Mouse (Mus musculus): ENCODE measurements around the gene Atp5g2. TPM values are rescaled to one million over a fixed set of nuclear protein-coding genes. Genes with fewer than 3 reads are reported as not detected.

Gene Atp5g2
- polyA plus RNA-seq (2014; fragmentation: Illumina TruSeq; extraction: RNeasy Lipid Tissue Mini Kit (QIAGEN cat#74804); ENCODE audit: low read depth, low replicate concordance) = 807 TPM

DNA sequence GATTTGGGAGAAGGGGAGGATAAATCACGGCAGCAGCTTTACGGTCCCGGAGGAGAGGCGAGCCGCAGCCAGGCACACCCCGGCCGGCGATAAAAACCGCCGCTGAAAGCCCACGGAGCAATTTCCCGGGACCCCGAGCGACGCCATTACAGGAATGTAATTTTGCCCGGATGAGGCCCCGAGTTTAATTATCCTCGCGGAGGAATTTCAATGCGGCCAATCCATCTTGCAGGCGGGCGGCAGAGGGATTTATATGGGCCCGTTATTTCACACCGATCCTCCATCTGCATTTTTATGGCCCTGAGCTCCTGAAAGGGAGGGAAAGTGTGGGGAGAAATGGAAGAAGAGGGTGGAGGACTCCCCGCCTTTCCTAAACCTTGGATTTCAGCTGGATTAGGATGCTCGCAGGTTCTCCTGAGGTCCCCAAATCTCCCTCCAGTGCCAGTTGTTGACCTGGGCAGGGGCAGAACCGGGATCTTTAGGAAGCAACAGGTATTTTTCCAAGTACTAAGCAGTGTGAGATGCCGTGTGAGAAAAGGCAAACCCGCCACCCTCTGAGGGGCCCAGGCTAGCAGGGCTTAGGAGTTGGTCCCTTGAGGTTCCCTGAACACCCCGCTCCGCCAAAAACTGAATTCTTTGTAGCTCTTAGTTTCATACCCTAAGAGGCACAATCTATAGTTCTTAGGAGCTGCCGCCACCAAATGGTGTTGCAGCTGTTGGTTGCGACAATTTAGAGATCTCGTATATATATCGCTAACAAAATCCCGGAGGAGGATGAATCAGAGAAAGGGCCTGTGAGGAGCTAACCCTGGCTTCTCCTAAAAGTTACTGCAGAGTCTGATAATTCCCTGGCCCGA, at the start of gene Atp5g2:
Gene Atp5g2, minus strand, starts transcription at position 138 of the 857 bp plus-strand sequence.

DNA sequence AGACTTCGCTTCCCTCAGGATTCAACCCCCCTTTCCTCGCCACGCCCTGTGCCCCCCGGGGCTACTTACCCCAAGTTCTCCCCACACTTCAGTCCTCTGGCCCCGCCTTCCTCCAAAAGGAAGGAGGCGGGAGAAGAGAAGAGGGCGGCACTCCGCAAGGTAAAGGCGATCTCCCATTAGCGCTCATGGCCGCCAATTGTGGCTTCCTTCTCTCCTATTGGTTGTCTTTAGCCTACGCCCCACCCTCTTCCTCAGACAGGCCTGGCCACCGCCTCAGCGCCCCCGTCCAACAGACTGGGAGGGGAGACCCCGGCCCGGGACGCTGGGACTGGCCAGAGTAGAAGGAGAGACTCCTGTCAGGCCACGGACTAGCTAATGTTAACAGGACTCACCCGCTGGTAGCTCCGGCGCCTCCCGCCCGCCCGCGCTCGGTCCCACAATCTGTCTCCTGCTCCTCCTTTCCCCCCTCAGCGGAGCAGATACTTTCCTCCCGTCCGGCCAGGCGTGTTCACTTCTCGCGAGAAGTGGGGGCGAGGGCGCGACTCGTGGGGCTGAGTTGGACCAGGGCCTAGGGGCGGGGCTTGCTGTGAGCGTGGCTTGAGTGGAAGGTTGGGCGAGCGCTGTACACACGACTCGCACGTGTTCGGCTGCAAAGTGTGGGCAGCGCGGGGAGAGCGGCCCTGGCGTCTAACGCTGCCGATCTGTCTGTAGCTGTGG, 47.0 kb downstream of the Atp5g2 start, which contains the start of the genes Gm28047 and Atf7:
Gene Gm28047, minus strand, starts transcription at position 98 of the 717 bp plus-strand sequence.
Gene Atf7, minus strand, starts transcription at position 495 of the 717 bp plus-strand sequence.

Other genes starting within 250 kb of the Atp5g2 start
- not detected for gene Amhr2, start 227.0 kb downstream of the Atp5g2 start, polyA plus RNA-seq (2014; fragmentation: Illumina TruSeq; extraction: RNeasy Lipid Tissue Mini Kit (QIAGEN cat#74804); ENCODE audit: low read depth, low replicate concordance)
- gene Prr13, start 213.3 kb downstream of the Atp5g2 start, polyA plus RNA-seq (2014; fragmentation: Illumina TruSeq; extraction: RNeasy Lipid Tissue Mini Kit (QIAGEN cat#74804); ENCODE audit: low read depth, low replicate concordance) = 44.3 TPM
- 506 TPM for gene Pcbp2, start 201.8 kb downstream of the Atp5g2 start, polyA plus RNA-seq (2014; fragmentation: Illumina TruSeq; extraction: RNeasy Lipid Tissue Mini Kit (QIAGEN cat#74804); ENCODE audit: low read depth, low replicate concordance)
- not detected for gene Gm10337, start 168.6 kb downstream of the Atp5g2 start, polyA plus RNA-seq (2014; fragmentation: Illumina TruSeq; extraction: RNeasy Lipid Tissue Mini Kit (QIAGEN cat#74804); ENCODE audit: low read depth, low replicate concordance)
- gene Map3k12, start 155.3 kb downstream of the Atp5g2 start, polyA plus RNA-seq (2014; fragmentation: Illumina TruSeq; extraction: RNeasy Lipid Tissue Mini Kit (QIAGEN cat#74804); ENCODE audit: low read depth, low replicate concordance) = 3.5 TPM
- 56.6 TPM for gene Tarbp2, start 154.2 kb downstream of the Atp5g2 start, polyA plus RNA-seq (2014; fragmentation: Illumina TruSeq; extraction: RNeasy Lipid Tissue Mini Kit (QIAGEN cat#74804); ENCODE audit: low read depth, low replicate concordance)
- gene Npff, start 147.4 kb downstream of the Atp5g2 start, polyA plus RNA-seq (2014; fragmentation: Illumina TruSeq; extraction: RNeasy Lipid Tissue Mini Kit (QIAGEN cat#74804); ENCODE audit: low read depth, low replicate concordance) = 4.1 TPM
- gene Gm28047, start 47.3 kb downstream of the Atp5g2 start, polyA plus RNA-seq (2014; fragmentation: Illumina TruSeq; extraction: RNeasy Lipid Tissue Mini Kit (QIAGEN cat#74804); ENCODE audit: low read depth, low replicate concordance) = not detected
- gene Atf7, start 46.9 kb downstream of the Atp5g2 start, polyA plus RNA-seq (2014; fragmentation: Illumina TruSeq; extraction: RNeasy Lipid Tissue Mini Kit (QIAGEN cat#74804); ENCODE audit: low read depth, low replicate concordance) = 54.5 TPM
- gene Calcoco1, start 49.8 kb upstream of the Atp5g2 start, polyA plus RNA-seq (2014; fragmentation: Illumina TruSeq; extraction: RNeasy Lipid Tissue Mini Kit (QIAGEN cat#74804); ENCODE audit: low read depth, low replicate concordance) = 129 TPM
- gene Hoxc13, start 248.8 kb upstream of the Atp5g2 start, polyA plus RNA-seq (2014; fragmentation: Illumina TruSeq; extraction: RNeasy Lipid Tissue Mini Kit (QIAGEN cat#74804); ENCODE audit: low read depth, low replicate concordance) = not detected

All from heart, adult 10 weeks (tissue).